Mouse (Mus musculus) forebrain, embryonic 13.5 days (tissue): ENCODE data around the gene Fam126b. TPM values are rescaled to one million over a fixed set of nuclear protein-coding genes. Genes with fewer than 3 reads are reported as not detected.
A peak's percentile ranks its signal among the peaks of the same experiment; 100 is the strongest.
"Not testable (repeated sequence)": the region's sequence is repeated elsewhere in the genome, so short reads cannot be mapped to it uniquely, and the experiment has no call there.

ENCODE experiments used
- ATAC-seq: fragments of 200-750 bp; cut with Nextera tagmentation; 2 replicates; pipeline ENCODE4 v1.8.0; 2017
- H3K27ac ChIP-seq: fragments of 300-500 bp; sonication (generic); 2 replicates; pipeline ENCODE4 v1.5.1; 2015; ENCODE audit warnings: inconsistent platforms, mild to moderate bottlenecking, moderate library complexity
- H3K27me3 ChIP-seq: fragments of 300-500 bp; sonication (generic); 2 replicates; pipeline ENCODE4 v1.6.1; 2015; ENCODE audit warnings: mild to moderate bottlenecking, inconsistent platforms
- H3K36me3 ChIP-seq: fragments of 300-500 bp; sonication (generic); 2 replicates; pipeline ENCODE4 v1.6.1; 2015; ENCODE audit warnings: mild to moderate bottlenecking, inconsistent platforms; ENCODE audit not compliant: poor library complexity, severe bottlenecking
- H3K4me1 ChIP-seq: fragments of 300-500 bp; sonication (generic); 2 replicates; pipeline ENCODE4 v1.6.1; 2015; ENCODE audit warnings: inconsistent platforms
- H3K4me2 ChIP-seq: fragments of 300-500 bp; sonication (generic); 2 replicates; pipeline ENCODE4 v1.6.1; 2015; ENCODE audit warnings: inconsistent platforms, mild to moderate bottlenecking, moderate library complexity
- H3K4me3 ChIP-seq: fragments of 300-500 bp; sonication (generic); 2 replicates; pipeline ENCODE4 v1.5.1; 2015; ENCODE audit warnings: mild to moderate bottlenecking, inconsistent platforms
- H3K9ac ChIP-seq: fragments of 300-500 bp; sonication (generic); 2 replicates; pipeline ENCODE4 v1.6.1; 2015; ENCODE audit warnings: mild to moderate bottlenecking, inconsistent platforms
- H3K9me3 ChIP-seq: fragments of 300-500 bp; sonication (generic); replicated peaks from 2 replicates; pipeline ENCODE4 v1.6.1; 2016; ENCODE audit warnings: inconsistent platforms
- WGBS: fragments of 180-500 bp; shearing (Covaris S2); methylation state at CpG from one replicate; pipeline ENCODE4 v1.1.7; 2015; 5-methylcytosine and 5-hydroxymethylcytosine counted together
- polyA plus RNA-seq: library from polyadenylated mRNA; unstranded; fragments of >200 nt; fragmentation: Nextera tagmentation; extraction: Ambion mirVana; gene quantifications from 2 replicates; pipeline ENCODE4 v1.2.1, GENCODE M21; 2015

Gene Fam126b
- polyA plus RNA-seq, 1 experiment from 2014 or later: 10.8 TPM

DNA sequence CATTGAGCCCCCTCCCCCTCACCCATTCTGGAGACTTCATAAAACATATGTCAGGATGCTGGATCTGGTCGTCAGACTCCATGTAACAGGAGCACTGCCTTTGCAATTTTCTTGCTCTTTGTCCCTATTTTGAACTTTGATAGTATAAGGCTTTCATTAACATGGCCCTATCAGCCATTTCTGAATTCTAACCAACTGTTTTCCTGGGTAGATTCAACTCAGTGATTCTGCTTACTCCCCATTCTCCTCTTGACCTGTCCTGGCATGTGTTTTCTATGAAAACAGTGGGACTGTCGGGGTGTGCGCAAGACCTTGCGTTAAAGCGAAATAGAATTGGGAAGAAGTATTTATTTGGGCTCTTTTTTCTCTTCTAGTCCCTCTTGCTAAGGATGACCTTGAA, 21.1 kb downstream of the Fam126b start:
- Histone ChIP-seq H3K9ac (no peak overlapping the region), H3K36me3 (peaks cover 6% of the 10 kb centered on the region), H3K4me2 (no peak overlapping the region), H3K9me3 (no peaks in the 10 kb centered on the region), H3K27ac (no peak overlapping the region), H3K4me3 (no peak overlapping the region), H3K4me1 (no peaks in the 10 kb centered on the region), H3K27me3 (no peaks in the 10 kb centered on the region)
- ATAC-seq: no peak
- 95% methylated on average over 5 of the region's 5 CpGs for WGBS

DNA sequence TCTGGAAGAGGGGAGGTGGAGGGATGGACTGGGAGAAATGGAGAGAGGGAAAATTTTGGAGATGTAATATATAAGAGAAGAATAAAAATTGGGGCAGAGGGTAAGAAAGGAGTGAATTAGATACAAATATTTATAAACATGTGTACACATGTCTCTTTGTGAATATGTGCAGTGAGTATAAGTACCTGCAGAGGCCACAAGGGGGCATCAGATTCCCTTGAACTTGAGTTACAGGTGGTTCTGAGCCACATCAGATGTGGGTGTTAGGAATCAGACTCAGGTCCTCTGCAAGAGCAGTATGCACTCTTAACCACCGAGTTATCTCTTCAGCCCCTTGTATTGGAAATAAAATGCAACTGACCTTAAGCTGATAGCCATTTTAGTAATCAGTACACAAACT, 23.7 kb downstream of the Fam126b start:
- H3K36me3 ChIP-seq: peaks cover 10% of the 10 kb centered on the region
- 88% methylated on average over 1 of the region's 1 CpGs for WGBS
- H3K9ac ChIP-seq: no peak overlapping the region
- ATAC-seq: no peak
- no peaks in the 10 kb centered on the region for H3K9me3 ChIP-seq
- no peak overlapping the region for H3K27ac ChIP-seq
- no peaks in the 10 kb centered on the region for H3K27me3 ChIP-seq
- H3K4me3 ChIP-seq: no peak overlapping the region
- no peak overlapping the region for H3K4me2 ChIP-seq
- H3K4me1 ChIP-seq: no peaks in the 10 kb centered on the region

DNA sequence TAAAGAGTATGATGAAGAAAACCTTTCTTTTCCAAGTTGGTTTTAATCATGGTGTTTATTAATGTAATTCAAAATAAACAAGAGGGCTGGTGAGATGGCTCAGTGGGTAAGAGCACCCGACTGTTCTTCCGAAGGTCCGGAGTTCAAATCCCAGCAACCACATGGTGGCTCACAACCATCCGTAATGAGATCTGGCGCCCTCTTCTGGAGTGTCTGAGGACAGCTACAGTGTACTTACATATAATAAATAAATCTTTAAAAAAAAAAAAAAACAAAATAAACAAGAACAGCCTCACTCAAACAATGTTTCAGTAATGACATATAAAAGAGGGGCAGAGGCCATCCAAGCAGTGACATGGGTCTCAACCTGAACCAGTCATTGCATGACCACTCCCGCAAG, 25.8 kb downstream of the Fam126b start:
- not testable (repeated sequence) for H3K9ac ChIP-seq, ATAC-seq, H3K27me3 ChIP-seq, H3K4me3 ChIP-seq, H3K4me2 ChIP-seq, H3K4me1 ChIP-seq, H3K9me3 ChIP-seq, H3K27ac ChIP-seq
- H3K36me3 ChIP-seq: peaks cover 10% of the 10 kb centered on the region
- 93% methylated on average over 6 of the region's 6 CpGs for WGBS

DNA sequence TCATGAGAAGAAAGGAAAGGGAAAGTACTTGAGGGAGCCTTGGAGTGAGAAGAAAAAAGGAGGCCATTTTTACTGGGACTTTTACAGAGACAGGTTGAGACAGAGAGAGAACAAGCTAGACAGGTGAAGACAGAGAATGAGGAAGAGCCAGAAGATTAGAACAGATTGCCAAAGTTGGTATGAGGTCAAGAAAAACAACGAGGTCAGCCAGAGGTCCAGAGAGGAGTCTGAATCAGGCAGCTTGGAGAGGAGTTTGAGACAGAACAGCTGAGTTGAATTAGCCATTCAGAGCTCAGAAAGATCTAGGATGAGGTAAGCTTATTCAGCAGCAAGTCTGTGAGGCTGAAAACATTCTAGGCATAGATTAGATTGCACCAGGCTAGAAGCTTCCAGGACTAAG, 44.7 kb downstream of the Fam126b start:
- 90% methylated on average over 1 of the region's 1 CpGs for WGBS
- H3K4me2 ChIP-seq: no peak overlapping the region
- H3K4me1 ChIP-seq: no peaks in the 10 kb centered on the region
- no peaks in the 10 kb centered on the region for H3K27me3 ChIP-seq
- H3K36me3 ChIP-seq: peaks cover 53% of the 10 kb centered on the region
- no peak overlapping the region for H3K9ac ChIP-seq
- H3K4me3 ChIP-seq: no peak overlapping the region
- no peak for ATAC-seq
- H3K27ac ChIP-seq: no peak overlapping the region
- H3K9me3 ChIP-seq: no peaks in the 10 kb centered on the region

DNA sequence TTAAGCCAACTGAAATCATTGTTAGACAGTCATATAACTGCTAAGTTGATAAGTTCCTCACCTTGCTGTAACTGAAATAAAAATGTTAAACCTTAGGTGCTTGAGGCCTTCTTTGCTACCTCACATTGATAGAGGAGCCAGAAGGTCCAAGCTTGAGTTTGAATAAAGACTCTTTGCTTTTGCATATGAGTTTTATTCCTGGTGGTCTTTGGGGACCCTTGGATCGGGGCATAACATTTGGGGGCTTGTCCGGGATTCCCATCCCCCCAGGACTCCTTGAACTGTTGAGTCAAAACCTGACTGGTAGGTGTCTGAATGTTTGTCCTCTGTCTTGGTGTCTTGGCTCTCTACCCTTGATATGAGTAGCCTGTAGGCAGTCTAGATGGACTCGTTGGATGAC, 78.9 kb downstream of the Fam126b start:
- Histone ChIP-seq H3K27ac (no peak overlapping the region), H3K4me1 (peaks cover 14% of the 10 kb centered on the region), H3K9ac (no peak overlapping the region), H3K27me3 (no peaks in the 10 kb centered on the region), H3K4me3 (no peak overlapping the region), H3K36me3 (peaks cover 10% of the 10 kb centered on the region; the same call in 1 of the 2 replicates), H3K4me2 (no peak overlapping the region), H3K9me3 (peaks cover 21% of the 10 kb centered on the region)
- WGBS: 97% methylated on average over 3 of the region's 3 CpGs
- ATAC-seq: no peak

DNA sequence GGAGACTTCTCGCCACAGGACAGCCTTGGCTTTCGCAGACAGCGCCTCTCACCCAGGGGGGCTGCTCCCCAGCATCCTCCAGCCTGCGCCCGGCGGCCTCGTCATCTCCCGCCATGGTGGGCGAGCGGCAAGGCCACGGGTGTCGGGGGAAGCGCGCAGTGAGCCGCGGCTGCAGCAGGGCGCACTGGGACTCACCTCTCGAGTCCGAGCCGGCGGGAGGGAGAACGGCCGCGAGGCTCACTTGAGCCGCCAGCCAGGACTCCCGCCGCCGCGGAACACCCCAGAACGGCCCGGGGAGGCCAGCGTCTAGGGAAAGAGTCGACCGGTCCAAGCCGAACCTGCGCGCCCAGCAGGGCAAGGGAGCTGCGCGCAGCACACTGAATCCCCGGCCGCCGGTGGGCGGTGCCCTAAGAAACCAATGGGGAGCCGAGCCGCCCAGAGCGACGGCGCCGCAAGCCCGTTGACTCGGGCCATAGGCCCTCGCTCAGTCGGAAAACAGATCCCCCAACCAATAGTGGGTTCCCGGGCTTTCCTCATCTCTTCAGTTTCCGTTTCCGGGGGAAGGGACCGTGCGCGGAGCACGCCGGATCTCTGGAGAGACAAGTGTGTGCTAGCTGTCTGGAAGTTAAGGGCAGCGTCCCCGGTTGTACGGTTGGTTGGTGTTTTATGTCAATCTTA, 81.4 kb downstream of the Fam126b start, which contains the start of gene Orc2:
Gene Orc2, minus strand, starts transcription at position 533 of the 678 bp plus-strand sequence.
- H3K9ac ChIP-seq: peak within 1 kb of the TSS; percentile 91
- H3K4me3 ChIP-seq: peak within 1 kb of the TSS; percentile 98
- H3K36me3 ChIP-seq: peaks cover 19% of the 10 kb centered on the region
- H3K27ac ChIP-seq: peak within 1 kb of the TSS; percentile 78
- WGBS: 1% methylated on average over 63 of the region's 64 CpGs
- H3K4me2 ChIP-seq: peak within 1 kb of the TSS; percentile 86
- H3K27me3 ChIP-seq: no peaks in the 10 kb centered on the region
- peak; percentile 100 for ATAC-seq
- H3K9me3 ChIP-seq: peaks cover 21% of the 10 kb centered on the region
- peaks cover 14% of the 10 kb centered on the region for H3K4me1 ChIP-seq

DNA sequence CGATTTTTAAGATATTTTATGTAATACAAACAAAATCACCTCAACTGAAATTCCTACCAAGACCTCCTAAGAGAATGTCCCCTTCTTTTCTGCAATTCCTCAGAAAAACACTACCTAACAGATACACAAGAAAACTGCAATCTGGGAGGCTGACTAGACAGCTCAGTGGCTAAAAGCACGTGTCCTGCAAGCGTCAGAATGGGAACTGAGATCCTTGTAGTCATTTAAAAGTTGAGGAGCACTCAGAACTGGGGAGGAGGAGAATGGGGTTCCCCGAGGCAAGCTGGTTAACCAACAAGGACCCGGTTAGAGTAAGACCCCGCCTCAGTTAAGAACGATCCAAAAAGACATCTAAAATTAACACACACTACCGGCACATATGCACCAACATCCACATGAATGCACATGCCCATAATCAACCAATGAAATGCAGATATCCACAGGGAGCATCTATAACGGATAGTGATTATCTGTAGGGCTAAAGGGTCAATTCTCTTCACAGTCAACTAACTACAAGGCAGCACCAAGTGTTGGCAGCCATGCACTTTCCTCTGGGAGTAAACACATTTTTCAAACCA, 82.2 kb downstream of the Fam126b start:
- Histone ChIP-seq H3K4me3 (peak overlapping the region; percentile 98), H3K4me2 (peak overlapping the region; percentile 86), H3K27ac (peak overlapping the region; percentile 78; the same call in 1 of the 2 replicates), H3K4me1 (peaks cover 14% of the 10 kb centered on the region), H3K9me3 (peaks cover 19% of the 10 kb centered on the region), H3K36me3 (peaks cover 26% of the 10 kb centered on the region), H3K9ac (peak overlapping the region; percentile 91), H3K27me3 (no peaks in the 10 kb centered on the region)
- no peak for ATAC-seq
- WGBS: 28% methylated on average over 9 of the region's 9 CpGs

DNA sequence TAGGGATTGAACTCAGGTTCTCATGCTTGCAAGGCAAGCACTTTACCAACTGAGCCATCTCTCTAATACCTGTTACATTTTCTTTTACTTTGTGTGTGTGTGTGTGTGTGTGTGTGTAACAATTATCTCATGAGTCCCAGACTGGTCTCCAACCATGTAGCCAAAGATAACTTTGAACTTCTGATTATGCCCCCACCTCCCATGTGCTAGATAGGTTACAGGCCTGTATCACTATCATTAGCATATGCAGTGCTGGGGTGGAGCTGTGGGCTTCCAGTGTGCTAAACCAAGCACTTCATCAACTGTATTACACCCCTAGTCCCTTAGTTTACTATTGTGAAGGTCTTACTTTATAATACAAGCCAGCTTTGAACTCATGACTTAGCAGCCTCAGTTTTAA, 83.0 kb downstream of the Fam126b start:
- peaks cover 14% of the 10 kb centered on the region for H3K4me1 ChIP-seq
- ATAC-seq: no peak
- H3K4me2 ChIP-seq: peak overlapping the region; percentile 86
- no peak overlapping the region for H3K9ac ChIP-seq
- H3K27me3 ChIP-seq: no peaks in the 10 kb centered on the region
- H3K9me3 ChIP-seq: peaks cover 11% of the 10 kb centered on the region
- H3K4me3 ChIP-seq: no peak overlapping the region
- H3K27ac ChIP-seq: no peak overlapping the region
- peaks cover 33% of the 10 kb centered on the region for H3K36me3 ChIP-seq

DNA sequence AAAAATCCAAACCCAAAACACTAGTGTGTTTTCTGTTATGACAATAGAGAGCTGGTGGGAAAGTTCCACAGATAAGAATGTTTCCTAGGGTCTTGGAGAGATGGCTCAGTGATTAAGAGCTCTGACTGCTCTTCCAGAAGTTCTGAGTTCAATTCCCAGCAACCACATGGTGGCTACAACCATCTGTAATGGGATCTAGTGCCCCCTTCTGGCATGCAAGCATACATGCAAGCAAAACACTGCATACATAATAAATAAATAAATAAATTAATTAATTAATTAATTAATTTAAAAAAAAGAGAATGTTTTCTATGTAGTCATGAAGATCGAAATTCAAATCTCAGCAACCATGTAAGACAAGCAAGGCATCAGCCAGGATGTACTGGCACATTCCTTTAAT, 87.4 kb downstream of the Fam126b start:
- 95% methylated on average over 1 of the region's 1 CpGs for WGBS
- Histone ChIP-seq H3K27ac (no peak overlapping the region), H3K36me3 (peaks cover 57% of the 10 kb centered on the region), H3K4me2 (no peak overlapping the region), H3K9ac (no peak overlapping the region), H3K27me3 (no peaks in the 10 kb centered on the region), H3K9me3 (no peaks in the 10 kb centered on the region), H3K4me3 (no peak overlapping the region), H3K4me1 (peaks cover 9% of the 10 kb centered on the region)
- ATAC-seq: no peak

DNA sequence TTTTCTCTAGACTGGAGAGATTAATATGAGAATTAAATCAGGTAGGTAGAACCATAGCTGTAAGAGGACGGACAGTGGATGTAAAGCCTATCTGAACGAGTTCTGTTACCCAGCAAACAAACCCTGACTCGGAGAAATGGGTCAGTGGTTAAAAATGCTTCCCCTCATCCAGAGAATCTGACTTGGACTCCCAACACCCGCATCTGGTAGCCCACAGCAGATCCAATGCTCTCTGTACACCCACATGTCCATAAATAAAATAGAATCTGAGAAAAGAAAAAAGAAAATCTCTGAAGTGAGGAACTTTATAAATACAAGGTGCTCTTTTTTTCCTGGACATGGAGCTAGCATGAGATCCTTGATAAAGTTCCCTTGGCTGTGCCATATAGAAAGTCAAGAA, 88.4 kb downstream of the Fam126b start:
- no peak overlapping the region for H3K4me3 ChIP-seq
- H3K27ac ChIP-seq: no peak overlapping the region
- no peak overlapping the region for H3K9ac ChIP-seq
- H3K4me1 ChIP-seq: no peaks in the 10 kb centered on the region
- 94% methylated on average over 4 of the region's 4 CpGs for WGBS
- H3K9me3 ChIP-seq: no peaks in the 10 kb centered on the region
- no peak overlapping the region for H3K4me2 ChIP-seq
- H3K27me3 ChIP-seq: no peaks in the 10 kb centered on the region
- ATAC-seq: no peak
- H3K36me3 ChIP-seq: peaks cover 64% of the 10 kb centered on the region

DNA sequence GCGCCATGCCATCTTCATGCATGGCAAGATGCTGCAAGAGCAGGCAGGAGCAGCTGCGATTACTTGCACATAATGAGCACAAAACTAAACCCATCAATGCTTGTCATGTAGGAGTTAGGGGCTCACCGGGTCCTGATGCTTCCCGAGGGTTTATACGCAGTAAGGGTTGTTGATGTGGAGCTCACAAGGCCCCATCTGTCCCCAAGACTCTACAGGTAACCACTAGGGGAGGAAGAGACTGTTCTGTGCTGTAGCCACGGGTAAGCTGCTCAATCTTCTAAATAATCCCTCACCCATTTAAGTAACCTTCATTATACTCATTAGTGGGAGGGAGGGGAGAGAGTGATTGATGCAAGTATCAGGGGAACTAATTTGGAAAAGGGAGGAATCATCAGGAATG, 90.5 kb downstream of the Fam126b start:
- WGBS: 96% methylated on average over 6 of the region's 6 CpGs
- ATAC-seq: no peak
- peaks cover 84% of the 10 kb centered on the region for H3K36me3 ChIP-seq

DNA sequence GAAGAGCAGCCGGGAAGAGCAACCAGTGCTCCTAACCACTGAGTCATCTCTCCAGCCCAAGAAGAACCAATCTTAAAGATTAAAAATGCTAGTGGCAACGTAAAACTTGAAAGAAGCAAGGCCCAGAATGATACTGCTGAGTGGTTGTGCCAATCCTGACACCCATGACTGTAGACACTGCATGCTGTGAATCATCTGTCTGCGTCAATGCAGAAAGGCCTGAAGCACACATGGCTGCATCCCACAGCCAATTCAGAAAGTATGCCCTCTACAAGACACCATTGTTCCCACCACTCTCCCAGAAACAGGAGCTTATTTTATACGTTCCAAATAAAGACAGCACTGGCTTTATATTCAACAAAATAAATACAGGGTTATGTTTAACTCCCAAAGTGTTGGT, 103.5 kb downstream of the Fam126b start:
- Histone ChIP-seq H3K27me3 (no peaks in the 10 kb centered on the region), H3K9me3 (no peaks in the 10 kb centered on the region), H3K4me3 (no peak overlapping the region), H3K4me1 (no peaks in the 10 kb centered on the region), H3K4me2 (no peak overlapping the region), H3K36me3 (peaks cover 85% of the 10 kb centered on the region), H3K27ac (no peak overlapping the region), H3K9ac (no peak overlapping the region)
- ATAC-seq: no peak
- WGBS: 95% methylated on average over 4 of the region's 4 CpGs

More for the DNA sequence above, 90.5 kb downstream of the Fam126b start:
- no peaks in the 10 kb centered on the region for H3K9me3 ChIP-seq
- no peak overlapping the region for H3K4me2 ChIP-seq
- no peaks in the 10 kb centered on the region for H3K4me1 ChIP-seq
- H3K27me3 ChIP-seq: no peaks in the 10 kb centered on the region
- no peak overlapping the region for H3K4me3 ChIP-seq
- no peak overlapping the region for H3K27ac ChIP-seq
- H3K9ac ChIP-seq: no peak overlapping the region

DNA sequence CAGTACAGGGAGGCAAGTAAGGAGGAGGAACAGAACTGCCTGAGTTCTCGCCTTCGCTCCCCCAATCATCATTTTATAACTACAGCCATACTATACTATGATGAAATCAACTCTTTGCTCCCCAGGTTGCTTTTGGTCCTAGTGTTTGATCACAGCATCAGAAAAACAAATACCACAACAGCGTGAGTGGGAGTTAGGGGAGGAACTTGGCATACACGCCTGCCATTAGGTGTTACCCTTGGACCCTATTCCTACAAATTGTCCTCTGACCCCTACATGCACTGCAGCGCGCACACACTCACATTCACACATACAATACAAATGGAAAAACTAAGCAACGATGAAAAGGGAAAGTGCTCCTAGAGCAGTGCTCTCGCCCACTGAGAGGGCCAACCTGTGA, 110.5 kb downstream of the Fam126b start:
- Histone ChIP-seq H3K27ac (no peak overlapping the region), H3K4me1 (no peaks in the 10 kb centered on the region), H3K36me3 (peaks cover 82% of the 10 kb centered on the region), H3K27me3 (no peaks in the 10 kb centered on the region), H3K9ac (no peak overlapping the region), H3K9me3 (no peaks in the 10 kb centered on the region), H3K4me3 (no peak overlapping the region), H3K4me2 (no peak overlapping the region)
- WGBS: 96% methylated on average over 8 of the region's 8 CpGs
- ATAC-seq: no peak
